Mouse (Mus musculus) adrenal gland, adult 2 months (tissue): ENCODE measurements around the gene 1700010I14Rik. TPM values are rescaled to one million over a fixed set of nuclear protein-coding genes. Genes with fewer than 3 reads are reported as not detected.
A peak's percentile ranks its signal among the peaks of the same experiment; 100 is the strongest.

ENCODE experiments used
- DNase-seq: peaks from one replicate; pipeline ENCODE4 v3.0.0; 2021
- polyA plus RNA-seq: library from polyadenylated mRNA; depleted of rRNA; stranded (reverse); fragments of >200 nt; gene quantifications from 2 replicates; pipeline ENCODE4 v1.2.3, GENCODE M21; 2012
- total RNA-seq, 2 experiments: library from RNA; stranded (reverse); gene quantifications; 2 replicates each; pipeline ENCODE4 v1.2.3; 2021

The 1700010I14Rik gene
- total and polyA plus RNA-seq, 3 experiments, result 0.15 to 1.6 (median 1.5) TPM

GRCm38 (mm10) chr17:9023198-9023942 lies 35.2 kb downstream of the 1700010I14Rik start:
- DNase-seq, result no peak

- DNase-seq, result no peak
These were observed 42.0 kb downstream of the 1700010I14Rik start for GRCm38 (mm10) chr17:9030181-9030580.

- peak; percentile 76 for DNase-seq
These were observed 43.4 kb downstream of the 1700010I14Rik start for GRCm38 (mm10) chr17:9031241-9032141.

- DNase-seq, result no peak
These were observed 44.4 kb downstream of the 1700010I14Rik start for GRCm38 (mm10) chr17:9032362-9033044.

GRCm38 (mm10) chr17:9033511-9033910 lies 45.4 kb downstream of the 1700010I14Rik start:
- no peak for DNase-seq

GRCm38 (mm10) chr17:9035561-9036348 lies 47.6 kb downstream of the 1700010I14Rik start:
- DNase-seq, result no peak

- no peak for DNase-seq
These were observed 54.6 kb downstream of the 1700010I14Rik start for GRCm38 (mm10) chr17:9042723-9043122.

- DNase-seq, result no peak
These were observed 64.4 kb downstream of the 1700010I14Rik start for GRCm38 (mm10) chr17:9052441-9052980.

- DNase-seq, result no peak
These were observed 71.3 kb downstream of the 1700010I14Rik start for GRCm38 (mm10) chr17:9059360-9059932.
